Mouse (Mus musculus): ENCODE results near the gene Galk1. TPM values are rescaled to one million over a fixed set of nuclear protein-coding genes. Genes with fewer than 3 reads are reported as not detected.
A peak's percentile ranks its signal among the peaks of the same experiment; 100 is the strongest.

Gene Galk1
- total and polyA plus RNA-seq, 3 experiments = 253 to 326 TPM; not detected in 1

DNA sequence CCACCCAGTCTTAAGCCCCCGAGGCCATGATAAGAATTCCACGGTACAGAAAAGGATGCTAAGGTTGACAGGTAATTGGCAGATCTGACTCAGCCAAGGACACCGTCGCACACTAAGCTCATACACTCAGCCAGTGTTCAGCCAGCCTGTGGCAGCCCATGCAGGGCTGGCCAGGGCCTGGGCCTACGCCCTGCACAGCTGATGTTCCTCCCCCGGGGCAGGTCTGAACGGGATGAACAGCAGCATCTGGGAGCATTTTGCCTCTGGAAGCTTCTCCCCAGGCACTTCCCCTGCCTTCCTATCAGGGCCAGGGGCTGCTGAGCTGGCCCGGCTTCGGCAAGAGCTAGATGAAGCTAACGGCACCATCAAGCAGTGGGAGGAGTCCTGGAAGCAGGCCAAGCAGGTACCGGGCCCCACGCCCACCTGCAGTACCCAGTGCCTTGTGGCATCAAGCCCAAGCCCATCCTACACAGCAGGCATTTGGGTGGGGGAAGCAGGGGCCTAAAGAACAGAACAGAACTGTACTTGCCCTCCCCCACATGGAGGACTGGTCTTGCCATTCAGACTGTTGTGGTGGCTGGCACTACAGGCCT, 45.6 kb upstream of the Galk1 start:
- peak overlapping the region; percentile 75 for H3K27ac ChIP-seq (ENCODE audit: control insufficient read depth, low read depth, low read length)
- peaks cover 21 to 43% of the 10 kb centered on the region in 2 experiments for H3K4me1 ChIP-seq (ENCODE audit: control insufficient read depth in 1 of 2, insufficient read depth in 2 of 2, low read length in 2 of 2)
- peaks cover 24 to 34% of the 10 kb centered on the region in 2 experiments for H3K36me3 ChIP-seq (ENCODE audit: control insufficient read depth in 1 of 2, insufficient read depth in 2 of 2, low read length in 2 of 2)
- TF ChIP-seq ETS1 (IDR thresholded peaks at IDR 0.05; ENCODE audit: low read depth, low read length) = 0 out of 2 replicates have a peak, but pooled peaks have one; percentile 32
- 0 out of 2 replicates have a peak, but pooled peaks have one; percentile 50 for TF ChIP-seq UBTF (IDR thresholded peaks at IDR 0.05; ENCODE audit: borderline replicate concordance, insufficient read depth, low read depth, low read length)
- TF ChIP-seq POLR2AphosphoS2 (IDR thresholded peaks at IDR 0.05; ENCODE audit: low read length) = peak; percentile 19; the same call in 1 of the 2 replicates
- no peak for TF ChIP-seq TBP (IDR thresholded peaks at IDR 0.05; ENCODE audit: low read depth, low read length)
- no peaks in the 10 kb centered on the region for H3K9me3 ChIP-seq (replicated peaks; ENCODE audit: insufficient read depth, low read length)
- no peak overlapping the region for H3K4me3 ChIP-seq (ENCODE audit: control insufficient read depth in 1 of 2, insufficient read depth in 1 of 2, low read depth in 2 of 2, low read length in 2 of 2)
- peak; percentile 56 for DNase-seq (ENCODE audit: low read depth, low spot score)
- H3K27me3 ChIP-seq (ENCODE audit: control insufficient read depth in 1 of 2, insufficient read depth in 2 of 2, low read length in 2 of 2) = no peaks in the 10 kb centered on the region
- no peaks in the 10 kb centered on the region for H3K79me2 ChIP-seq (ENCODE audit: control insufficient read depth, insufficient read depth, low read length, poor library complexity)
- H3K9ac ChIP-seq (ENCODE audit: control insufficient read depth, low read depth, low read length, poor library complexity, severe bottlenecking) = peak overlapping the region; percentile 22

GRCm38 (mm10) chr11:116057237-116057881, 44.8 kb upstream of the Galk1 start:
- Histone ChIP-seq H3K27me3 (ENCODE audit: control insufficient read depth in 1 of 2, insufficient read depth in 2 of 2, low read length in 2 of 2) (no peaks in the 10 kb centered on the region), H3K4me3 (ENCODE audit: control insufficient read depth in 1 of 2, insufficient read depth in 1 of 2, low read depth in 2 of 2, low read length in 2 of 2) (no peak overlapping the region), H3K79me2 (ENCODE audit: control insufficient read depth, insufficient read depth, low read length, poor library complexity) (no peaks in the 10 kb centered on the region), H3K9me3 (replicated peaks; ENCODE audit: insufficient read depth, low read length) (no peaks in the 10 kb centered on the region), H3K36me3 (ENCODE audit: control insufficient read depth in 1 of 2, insufficient read depth in 2 of 2, low read length in 2 of 2) (peaks cover 26 to 35% of the 10 kb centered on the region in 2 experiments), H3K27ac (ENCODE audit: control insufficient read depth, low read depth, low read length) (peak overlapping the region; percentile 82), H3K4me1 (ENCODE audit: control insufficient read depth in 1 of 2, insufficient read depth in 2 of 2, low read length in 2 of 2) (peaks cover 21 to 48% of the 10 kb centered on the region in 2 experiments), H3K9ac (ENCODE audit: control insufficient read depth, low read depth, low read length, poor library complexity, severe bottlenecking) (peak overlapping the region; percentile 22)
- peak; percentile 94 for DNase-seq (ENCODE audit: low read depth, low spot score)
- TF ChIP-seq POLR2AphosphoS2 (IDR thresholded peaks at IDR 0.05; ENCODE audit: low read length) = no peak; the same call in 1 of the 2 replicates
- TF ChIP-seq POLR2A (IDR thresholded peaks at IDR 0.05; ENCODE audit: control insufficient read depth in 1 of 2, insufficient read depth in 1 of 2, low read depth in 1 of 2, low read length in 2 of 2, poor library complexity in 1 of 2) = no peak
- peak; percentile 65 for TF ChIP-seq TBP (IDR thresholded peaks at IDR 0.05; ENCODE audit: low read depth, low read length)
- peak; percentile 67 for TF ChIP-seq HCFC1 (IDR thresholded peaks at IDR 0.05; ENCODE audit: low read depth, low read length)
- peak; percentile 80; the same call in 1 of the 2 replicates for TF ChIP-seq MYC (IDR thresholded peaks at IDR 0.05; ENCODE audit: low read depth, low read length)
- peak; percentile 15; the same call in 1 of the 2 replicates for TF ChIP-seq NELFE (IDR thresholded peaks at IDR 0.05; ENCODE audit: low read depth, low read length)
- TF ChIP-seq MYB (IDR thresholded peaks at IDR 0.05; ENCODE audit: low read depth, low read length) = no peak
- TF ChIP-seq MAZ (IDR thresholded peaks at IDR 0.05; ENCODE audit: low read depth, low read length) = peak; percentile 61
- TF ChIP-seq RAD21 (IDR thresholded peaks at IDR 0.05; ENCODE audit: low read depth, low read length) = no peak
- TF ChIP-seq CHD1 (IDR thresholded peaks at IDR 0.05; ENCODE audit: low read depth, low read length) = no peak
- TF ChIP-seq ELF1 (IDR thresholded peaks at IDR 0.05; ENCODE audit: low read depth, low read length) = peak; percentile 51; the same call in 1 of the 2 replicates
- no peak for TF ChIP-seq MEF2A (IDR thresholded peaks at IDR 0.05; ENCODE audit: extremely low read depth, insufficient replicate concordance, low read depth, low read length, poor library complexity, severe bottlenecking)
- peak; percentile 91 for TF ChIP-seq ETS1 (IDR thresholded peaks at IDR 0.05; ENCODE audit: low read depth, low read length)
- no peak for TF ChIP-seq UBTF (IDR thresholded peaks at IDR 0.05; ENCODE audit: borderline replicate concordance, insufficient read depth, low read depth, low read length)
- no peak for TF ChIP-seq JUND (IDR thresholded peaks at IDR 0.05; ENCODE audit: low read depth, low read length)
- TF ChIP-seq TAL1 (IDR thresholded peaks at IDR 0.05; ENCODE audit: low read length) = peak; percentile 57; the same call in 1 of the 2 replicates
- TF ChIP-seq EP300 (IDR thresholded peaks at IDR 0.05; ENCODE audit: low read depth in 1 of 2, low read length in 2 of 2) = peak; percentile 87 to 94
- no peak for TF ChIP-seq E2F4 (IDR thresholded peaks at IDR 0.05; ENCODE audit: borderline replicate concordance, low read depth, low read length)
- peak; percentile 27; the same call in 1 of the 2 replicates for TF ChIP-seq SMC3 (IDR thresholded peaks at IDR 0.05; ENCODE audit: low read depth, low read length)
- TF ChIP-seq ZC3H11A (IDR thresholded peaks at IDR 0.05; ENCODE audit: low read depth, low read length) = no peak
- no peak for TF ChIP-seq POLR2AphosphoS5 (IDR thresholded peaks at IDR 0.05; ENCODE audit: borderline replicate concordance, low read depth, low read length)
- 0 out of 2 replicates have a peak, but pooled peaks have one; percentile 23 for TF ChIP-seq MAFK (IDR thresholded peaks at IDR 0.05; ENCODE audit: borderline replicate concordance, low read depth, low read length)
- peak; percentile 85 for TF ChIP-seq SIN3A (IDR thresholded peaks at IDR 0.05; ENCODE audit: low read length)
- TF ChIP-seq ZNF384 (IDR thresholded peaks at IDR 0.05; ENCODE audit: low read depth, low read length) = no peak
- TF ChIP-seq TCF12 (IDR thresholded peaks at IDR 0.05; ENCODE audit: low read depth, low read length) = peak; percentile 82
- TF ChIP-seq USF2 (IDR thresholded peaks at IDR 0.05; ENCODE audit: borderline replicate concordance in 1 of 2, insufficient read depth in 1 of 2, low read depth in 1 of 2, low read length in 2 of 2) = no peak
- TF ChIP-seq USF1 (IDR thresholded peaks at IDR 0.05; ENCODE audit: low read depth, low read length) = peak; percentile 49; the same call in 1 of the 2 replicates
